Mouse (Mus musculus): ENCODE data around the gene Pald1. TPM values are rescaled to one million over a fixed set of nuclear protein-coding genes. Genes with fewer than 3 reads are reported as not detected.
A peak's percentile ranks its signal among the peaks of the same experiment; 100 is the strongest.

Gene Pald1
- total RNA-seq, 1 experiment, result 102 TPM

DNA sequence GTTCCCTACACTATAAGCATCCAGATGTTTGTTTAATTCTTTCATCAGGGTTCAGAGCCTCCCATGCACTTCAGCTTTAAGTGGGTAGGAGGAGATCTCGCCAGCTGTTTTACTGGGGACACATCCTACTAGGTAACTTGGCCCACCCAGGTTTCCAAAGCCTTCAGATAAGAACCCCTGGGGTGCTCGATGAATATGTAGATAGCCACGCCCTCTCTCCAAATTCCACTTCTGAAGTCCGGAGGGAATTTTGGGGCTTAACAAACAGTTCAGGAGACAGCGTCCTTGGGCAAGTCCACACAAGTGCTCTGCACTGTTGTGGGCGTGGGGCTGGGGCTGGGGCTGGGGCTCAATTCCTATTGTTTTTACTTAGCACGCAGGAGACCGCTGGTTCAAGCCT, 32.6 kb upstream of the Pald1 start:
- H3K9ac ChIP-seq (ENCODE audit: insufficient read depth, low read depth, low read length, poor library complexity, severe bottlenecking), result peak overlapping the region; percentile 87
- peak overlapping the region; percentile 29 to 66 for H3K4me3 ChIP-seq (ENCODE audit: insufficient read depth in 1 of 2, low read depth in 1 of 2, low read length in 2 of 2, poor library complexity in 1 of 2, severe bottlenecking in 1 of 2)
- in situ Hi-C loops (cut with MboI; ENCODE audit: low sequenced_read_pairs in 2 of 2, unreplicated experiment in 2 of 2), result no loop called here
- H3K9me3 ChIP-seq (ENCODE audit: control insufficient read depth, insufficient read depth, low read depth, low read length), result no peaks in the 10 kb centered on the region
- peak overlapping the region; percentile 100 for H3K27ac ChIP-seq (ENCODE audit: insufficient read depth, low read depth, low read length, poor library complexity, severe bottlenecking)
- DNase-seq (ENCODE audit: low read depth, low spot score), result peak; percentile 97
- peaks cover 4 to 20% of the 10 kb centered on the region in 2 experiments; a peak in 3 of 4 replicates for H3K4me1 ChIP-seq (ENCODE audit: control insufficient read depth in 2 of 2, insufficient read depth in 2 of 2, low read length in 2 of 2, poor library complexity in 1 of 2)
- TF ChIP-seq ZNF384 (IDR thresholded peaks at IDR 0.05; ENCODE audit: low read depth, low read length) (no peak), CHD2 (IDR thresholded peaks at IDR 0.05; ENCODE audit: low read depth, low read length) (peak; percentile 42; the same call in 1 of the 2 replicates), ZC3H11A (IDR thresholded peaks at IDR 0.05; ENCODE audit: borderline replicate concordance, low read depth, low read length) (no peak)
- peaks cover 12% of the 10 kb centered on the region; the same call in 1 of the 2 replicates for H3K36me3 ChIP-seq (ENCODE audit: control insufficient read depth, insufficient read depth, low read length, poor library complexity, severe bottlenecking)

- Histone ChIP-seq H3K36me3 (ENCODE audit: control insufficient read depth, insufficient read depth, low read length, poor library complexity, severe bottlenecking) (peaks cover 9% of the 10 kb centered on the region; the same call in 1 of the 2 replicates), H3K4me1 (ENCODE audit: control insufficient read depth in 2 of 2, insufficient read depth in 2 of 2, low read length in 2 of 2, poor library complexity in 1 of 2) (peaks cover 4 to 24% of the 10 kb centered on the region in 2 experiments), H3K9ac (ENCODE audit: insufficient read depth, low read depth, low read length, poor library complexity, severe bottlenecking) (peak overlapping the region; percentile 60), H3K4me3 (ENCODE audit: insufficient read depth in 1 of 2, low read depth in 1 of 2, low read length in 2 of 2, poor library complexity in 1 of 2, severe bottlenecking in 1 of 2) (peak overlapping the region; percentile 12 to 16; a peak in 2 of 4 replicates), H3K27ac (ENCODE audit: insufficient read depth, low read depth, low read length, poor library complexity, severe bottlenecking) (peak overlapping the region; percentile 100), H3K9me3 (ENCODE audit: control insufficient read depth, insufficient read depth, low read depth, low read length) (no peaks in the 10 kb centered on the region)
- TF ChIP-seq ZNF384 (IDR thresholded peaks at IDR 0.05; ENCODE audit: low read depth, low read length) (no peak), CHD2 (IDR thresholded peaks at IDR 0.05; ENCODE audit: low read depth, low read length) (no peak), HCFC1 (IDR thresholded peaks at IDR 0.05; ENCODE audit: borderline replicate concordance, insufficient read depth, low read length) (no peak), MAFK (IDR thresholded peaks at IDR 0.05; ENCODE audit: insufficient read depth, low read depth, low read length) (no peak), ZC3H11A (IDR thresholded peaks at IDR 0.05; ENCODE audit: borderline replicate concordance, low read depth, low read length) (no peak)
- no peak for DNase-seq (ENCODE audit: low read depth, low spot score)
- in situ Hi-C loops (cut with MboI; ENCODE audit: low sequenced_read_pairs in 2 of 2, unreplicated experiment in 2 of 2), result no loop called here
Observed at GRCm38 (mm10) chr10:61415240-61415639, 31.9 kb upstream of the Pald1 start.

DNA sequence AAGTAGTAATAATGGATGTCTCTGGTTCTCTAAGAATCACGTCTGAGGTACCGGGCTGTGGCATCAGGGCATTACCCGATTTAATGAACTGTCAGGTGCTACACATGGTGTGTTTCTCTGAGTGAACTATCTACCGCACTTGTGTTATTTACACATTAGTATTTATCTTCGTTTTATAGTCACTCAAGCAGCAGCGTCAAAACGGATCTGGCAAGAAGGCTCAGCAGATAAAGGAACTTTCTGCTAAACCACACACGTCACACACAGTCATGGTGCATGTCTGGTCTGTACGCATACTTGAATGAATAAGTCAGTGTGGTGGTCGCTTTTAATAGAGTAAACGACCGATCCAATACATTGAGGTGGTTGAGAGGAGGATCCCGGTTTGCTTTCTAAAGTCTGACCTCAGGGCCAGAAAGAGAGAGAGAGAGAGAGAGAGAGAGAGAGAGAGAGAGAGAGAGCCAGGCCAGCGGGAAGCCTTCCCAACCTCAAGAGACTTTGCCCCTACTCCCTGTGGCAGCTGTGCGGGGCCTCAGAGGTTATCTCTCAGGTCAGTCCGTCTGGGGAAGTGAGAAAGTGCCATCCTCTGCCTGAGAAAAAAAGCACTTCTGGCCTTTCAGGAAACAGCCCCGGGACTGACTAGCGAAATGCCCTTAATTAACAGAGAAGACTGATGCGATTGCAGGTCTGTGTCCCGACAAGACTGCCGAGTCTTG, 29.7 kb upstream of the Pald1 start:
- Histone ChIP-seq H3K27ac (ENCODE audit: insufficient read depth, low read depth, low read length, poor library complexity, severe bottlenecking) (peak overlapping the region; percentile 49; the same call in 1 of the 2 replicates), H3K9me3 (ENCODE audit: control insufficient read depth, insufficient read depth, low read depth, low read length) (no peaks in the 10 kb centered on the region), H3K9ac (ENCODE audit: insufficient read depth, low read depth, low read length, poor library complexity, severe bottlenecking) (peak overlapping the region; percentile 27; the same call in 1 of the 2 replicates), H3K36me3 (ENCODE audit: control insufficient read depth, insufficient read depth, low read length, poor library complexity, severe bottlenecking) (no peaks in the 10 kb centered on the region), H3K4me3 (ENCODE audit: insufficient read depth in 1 of 2, low read depth in 1 of 2, low read length in 2 of 2, poor library complexity in 1 of 2, severe bottlenecking in 1 of 2) (peak overlapping the region in 1 of 2 experiments; percentile 8; a peak in 1 of 4 replicates), H3K4me1 (ENCODE audit: control insufficient read depth in 2 of 2, insufficient read depth in 2 of 2, low read length in 2 of 2, poor library complexity in 1 of 2) (peaks cover 12 to 33% of the 10 kb centered on the region in 2 experiments)
- DNase-seq (ENCODE audit: low read depth, low spot score), result no peak
- TF ChIP-seq HCFC1 (IDR thresholded peaks at IDR 0.05; ENCODE audit: borderline replicate concordance, insufficient read depth, low read length) (no peak), ZC3H11A (IDR thresholded peaks at IDR 0.05; ENCODE audit: borderline replicate concordance, low read depth, low read length) (no peak), ZNF384 (IDR thresholded peaks at IDR 0.05; ENCODE audit: low read depth, low read length) (no peak), MAFK (IDR thresholded peaks at IDR 0.05; ENCODE audit: insufficient read depth, low read depth, low read length) (no peak), CHD2 (IDR thresholded peaks at IDR 0.05; ENCODE audit: low read depth, low read length) (no peak)
- in situ Hi-C loops (cut with MboI; ENCODE audit: low sequenced_read_pairs in 2 of 2, unreplicated experiment in 2 of 2), result no loop called here

DNA sequence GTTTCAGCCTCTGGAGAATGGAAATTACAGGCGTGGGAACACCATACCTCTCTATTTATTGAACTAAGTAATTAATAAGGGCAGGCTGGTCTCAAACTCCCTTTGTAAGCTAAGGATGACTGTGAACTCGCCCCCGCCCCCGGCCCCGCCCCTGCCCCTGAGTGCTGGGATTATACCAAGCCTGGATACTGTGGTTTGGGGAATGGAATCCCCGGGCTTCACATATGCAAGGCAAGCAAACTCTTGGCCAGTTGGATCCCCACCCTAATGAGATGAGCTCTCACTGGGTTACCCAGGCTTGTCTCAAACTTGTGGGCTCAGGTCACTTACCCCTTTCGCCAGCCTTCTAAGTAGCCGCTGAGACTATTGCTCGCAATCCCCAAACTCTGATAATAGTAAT, 26.9 kb upstream of the Pald1 start:
- DNase-seq (ENCODE audit: low read depth, low spot score), result no peak
- Histone ChIP-seq H3K4me3 (ENCODE audit: insufficient read depth in 1 of 2, low read depth in 1 of 2, low read length in 2 of 2, poor library complexity in 1 of 2, severe bottlenecking in 1 of 2) (0 out of 4 replicates have a peak overlapping the region, but pooled peaks of 1 of the 2 experiments have one; percentile 3), H3K27ac (ENCODE audit: insufficient read depth, low read depth, low read length, poor library complexity, severe bottlenecking) (peak overlapping the region; percentile 70; the same call in 1 of the 2 replicates), H3K9me3 (ENCODE audit: control insufficient read depth, insufficient read depth, low read depth, low read length) (no peaks in the 10 kb centered on the region), H3K4me1 (ENCODE audit: control insufficient read depth in 2 of 2, insufficient read depth in 2 of 2, low read length in 2 of 2, poor library complexity in 1 of 2) (peaks cover 16 to 43% of the 10 kb centered on the region in 2 experiments), H3K36me3 (ENCODE audit: control insufficient read depth, insufficient read depth, low read length, poor library complexity, severe bottlenecking) (no peaks in the 10 kb centered on the region), H3K9ac (ENCODE audit: insufficient read depth, low read depth, low read length, poor library complexity, severe bottlenecking) (no peak overlapping the region)
- no peak for TF ChIP-seq HCFC1 (IDR thresholded peaks at IDR 0.05; ENCODE audit: borderline replicate concordance, insufficient read depth, low read length)
- TF ChIP-seq ZNF384 (IDR thresholded peaks at IDR 0.05; ENCODE audit: low read depth, low read length), result no peak
- TF ChIP-seq MAFK (IDR thresholded peaks at IDR 0.05; ENCODE audit: insufficient read depth, low read depth, low read length), result no peak
- no peak for TF ChIP-seq ZC3H11A (IDR thresholded peaks at IDR 0.05; ENCODE audit: borderline replicate concordance, low read depth, low read length)
- TF ChIP-seq CHD2 (IDR thresholded peaks at IDR 0.05; ENCODE audit: low read depth, low read length), result no peak
- in situ Hi-C loops (cut with MboI; ENCODE audit: low sequenced_read_pairs in 2 of 2, unreplicated experiment in 2 of 2), result no loop called here

Measured in ES-E14 (cell line).